Mouse (Mus musculus) embryo, embryonic 11.5 days (tissue): Measurements from ENCODE around the gene Pdap1.
A peak's percentile ranks its signal among the peaks of the same experiment; 100 is the strongest.
"Not testable (repeated sequence)": the region's sequence is repeated elsewhere in the genome, so short reads cannot be mapped to it uniquely, and the experiment has no call there.

Experiments used
- DNase-seq: peaks from one replicate; pipeline ENCODE4 v3.0.0-alpha.2; 2012; ENCODE audit warnings: low read depth, low spot score

Gene Pdap1

DNA sequence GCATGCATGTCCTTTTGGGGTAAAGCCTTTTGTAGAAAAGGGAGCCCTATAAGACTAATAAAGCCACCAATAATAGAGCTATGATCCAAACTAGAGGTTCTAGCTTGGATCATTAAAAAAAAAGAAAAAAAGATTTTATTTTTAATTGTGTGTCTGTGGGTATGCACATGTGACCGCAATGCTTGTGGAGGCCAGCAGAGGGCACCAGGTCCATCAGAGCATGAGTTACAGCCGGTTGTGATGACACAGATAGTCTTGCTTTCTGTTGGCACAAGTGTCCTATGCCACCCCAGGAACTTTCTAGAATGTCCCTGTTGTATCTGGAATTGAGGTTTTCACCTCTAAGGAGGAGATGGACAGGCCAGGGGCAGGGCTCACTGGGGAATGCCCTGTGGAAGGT lies 20.7 kb downstream of the Pdap1 start:
- no peak for DNase-seq

DNA sequence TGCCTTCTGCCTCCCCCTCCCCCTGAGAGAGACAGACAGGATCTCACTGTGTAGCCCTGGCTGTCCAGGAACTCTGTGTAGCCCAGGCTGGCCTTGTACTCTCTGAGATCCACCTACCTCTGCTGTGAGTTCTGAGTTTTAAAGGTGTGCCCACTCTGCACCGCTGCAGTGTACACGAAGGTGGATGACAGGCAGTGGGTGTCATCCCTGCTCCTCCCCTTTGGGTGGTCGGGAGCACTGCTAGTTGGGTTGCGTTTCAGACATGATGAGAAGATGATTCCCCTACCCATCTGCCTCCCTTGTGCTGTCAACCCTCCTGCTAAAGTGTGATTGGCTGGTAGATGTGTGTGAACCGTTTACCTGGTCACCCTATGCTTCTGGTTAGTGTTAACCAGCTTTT lies 21.6 kb downstream of the Pdap1 start:
- DNase-seq = no peak

DNA sequence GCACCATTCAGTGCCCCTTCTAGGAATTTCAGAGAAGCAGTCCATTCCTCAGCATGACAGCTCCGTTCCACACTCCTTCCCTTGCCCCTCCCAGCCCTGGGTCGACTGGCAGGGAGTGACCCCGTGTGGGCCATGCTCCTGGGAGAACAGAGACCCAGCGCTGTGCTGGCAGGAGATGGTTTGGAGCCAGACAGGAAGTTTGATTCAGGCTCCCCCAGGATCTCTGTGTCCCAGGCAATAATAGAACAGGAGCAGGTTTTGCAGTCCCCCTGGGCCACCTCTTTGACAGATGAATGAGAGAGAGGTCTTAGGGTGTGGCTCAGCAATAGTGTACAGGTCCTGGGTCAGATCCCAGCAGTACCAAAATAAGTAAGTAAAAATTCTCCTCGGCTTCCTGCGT lies 22.0 kb downstream of the Pdap1 start:
- no peak for DNase-seq

DNA sequence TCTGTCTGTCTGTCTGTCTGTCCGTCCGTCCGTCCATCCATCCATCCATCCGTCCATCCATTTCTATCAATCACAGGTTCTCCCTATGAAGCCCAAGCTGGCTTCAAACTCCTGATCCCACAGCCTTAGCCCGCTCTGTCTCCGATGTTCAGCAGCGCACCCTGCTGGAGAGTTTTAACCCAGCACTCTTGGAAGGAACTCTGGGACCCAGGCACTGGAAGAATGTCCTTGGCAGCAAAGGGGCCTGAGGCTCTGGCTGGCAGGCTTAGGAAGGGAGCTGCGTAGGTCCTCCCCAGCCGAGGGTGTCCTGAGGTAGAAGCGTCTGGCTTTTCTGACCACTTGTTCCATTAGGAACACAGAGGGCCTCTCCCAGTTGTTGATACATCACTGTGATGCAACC lies 23.1 kb downstream of the Pdap1 start:
- peak; percentile 39 for DNase-seq

DNA sequence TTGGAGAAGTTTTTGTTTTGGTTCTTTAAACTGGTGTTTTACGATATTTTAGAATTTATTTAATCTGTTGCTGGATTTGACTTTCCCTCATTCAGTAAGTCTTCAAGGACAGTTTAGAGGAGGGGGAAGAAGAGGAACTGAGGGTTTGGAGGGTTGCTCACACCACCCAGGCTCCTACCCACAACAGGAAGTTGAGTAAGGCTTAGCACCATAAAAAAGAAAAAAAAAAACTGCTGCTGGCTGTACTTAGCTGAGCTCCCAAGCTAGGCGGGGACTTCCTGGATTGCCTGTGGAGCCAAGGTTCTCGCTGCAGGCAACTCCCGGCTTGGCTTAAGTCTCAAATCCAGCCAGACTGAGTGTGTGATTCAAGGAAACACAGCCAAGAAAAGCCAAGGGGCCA lies 23.7 kb downstream of the Pdap1 start:
- no peak for DNase-seq

DNA sequence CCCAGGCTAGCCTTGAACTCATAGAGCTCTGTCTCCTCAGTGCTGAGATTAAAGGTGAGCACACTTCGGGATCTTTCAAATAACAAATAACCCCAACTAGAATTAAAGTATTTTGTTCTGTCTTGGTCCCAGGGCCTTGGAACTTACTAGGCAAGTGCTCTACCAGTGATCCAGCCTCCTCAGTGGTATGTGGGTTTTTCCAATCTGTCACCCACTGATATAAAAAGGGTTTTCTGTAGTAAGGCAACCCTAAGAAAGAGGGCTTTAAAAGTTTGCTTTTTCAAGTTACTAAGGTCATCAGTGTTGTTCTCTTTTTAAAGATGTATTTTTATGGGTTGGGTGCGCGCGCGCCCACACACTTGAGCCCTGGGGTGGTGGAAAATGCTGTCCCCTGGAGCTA lies 24.3 kb downstream of the Pdap1 start:
- DNase-seq = no peak

DNA sequence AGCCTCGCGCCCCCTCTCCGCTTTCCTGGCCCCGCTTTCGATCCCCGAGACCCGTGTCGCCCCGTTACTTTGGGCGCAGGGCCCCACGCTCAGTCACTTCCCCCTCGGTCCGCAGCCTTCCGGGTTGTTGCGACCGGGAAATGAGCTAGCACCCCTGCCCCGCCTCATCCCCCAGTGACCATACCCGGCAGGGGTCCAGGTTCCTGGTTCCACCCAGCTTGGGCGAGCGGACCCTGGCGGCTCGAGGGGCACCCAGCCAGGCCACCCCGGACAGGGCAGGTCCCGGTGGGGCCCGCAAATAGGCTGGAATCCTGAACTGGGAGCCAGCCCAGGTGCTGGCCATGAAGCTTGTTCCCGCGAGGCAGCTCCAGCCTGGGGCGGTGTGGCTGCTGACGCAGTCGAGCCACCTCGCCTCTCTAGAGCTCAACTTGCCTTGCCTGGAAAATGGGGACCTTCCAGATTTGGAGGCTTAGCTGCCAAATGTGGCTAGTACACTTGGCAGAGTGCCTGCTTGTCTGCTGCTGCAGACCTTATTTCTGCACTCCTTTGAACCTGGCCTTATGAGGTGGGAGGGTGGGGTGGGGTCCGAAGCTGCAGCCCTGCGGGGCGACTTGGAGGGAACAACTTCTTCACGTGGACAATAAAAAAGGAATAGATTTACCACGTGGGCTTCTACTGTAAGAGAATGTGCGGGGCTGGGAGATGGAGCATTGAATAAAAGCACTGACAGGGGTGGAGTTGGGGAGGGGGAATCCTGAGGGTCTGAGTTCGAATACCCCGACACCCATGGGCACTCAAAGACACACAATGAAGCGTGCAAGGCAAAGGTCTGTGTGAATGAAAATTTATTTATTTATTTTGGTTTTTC lies 25.2 kb downstream of the Pdap1 start:
- DNase-seq = no peak

DNA sequence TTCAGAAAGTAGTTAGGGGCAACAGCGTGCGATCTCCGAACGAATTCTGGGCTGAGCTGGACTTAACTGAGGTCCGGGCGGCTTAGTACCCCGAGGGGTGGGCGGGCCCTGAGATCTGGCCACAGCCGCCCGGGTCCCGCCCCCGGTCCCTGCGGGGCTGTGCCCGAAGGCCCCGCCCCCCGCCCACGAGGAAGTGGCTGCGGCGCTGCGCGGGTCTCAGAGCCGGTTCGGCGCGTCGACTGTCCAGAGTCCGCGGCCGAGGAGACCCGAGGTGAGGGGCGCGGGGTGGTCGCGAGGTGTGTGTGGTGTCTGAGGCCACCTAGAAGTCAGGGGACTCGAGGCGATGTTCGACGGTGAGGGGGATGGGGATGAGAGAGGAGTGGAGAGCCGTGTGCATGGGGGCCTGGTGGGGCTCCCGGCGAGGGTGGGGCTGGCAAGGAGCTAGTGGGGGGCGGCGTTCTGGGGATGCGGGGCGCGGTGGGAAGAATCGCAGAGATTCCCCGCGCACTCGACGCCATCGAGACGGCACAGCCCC lies 25.9 kb downstream of the Pdap1 start, which contains the start of gene Arpc1b:
Arpc1b (plus strand) TSS at position 145 of the 535 bp plus-strand sequence.
- peak; percentile 38 for DNase-seq

DNA sequence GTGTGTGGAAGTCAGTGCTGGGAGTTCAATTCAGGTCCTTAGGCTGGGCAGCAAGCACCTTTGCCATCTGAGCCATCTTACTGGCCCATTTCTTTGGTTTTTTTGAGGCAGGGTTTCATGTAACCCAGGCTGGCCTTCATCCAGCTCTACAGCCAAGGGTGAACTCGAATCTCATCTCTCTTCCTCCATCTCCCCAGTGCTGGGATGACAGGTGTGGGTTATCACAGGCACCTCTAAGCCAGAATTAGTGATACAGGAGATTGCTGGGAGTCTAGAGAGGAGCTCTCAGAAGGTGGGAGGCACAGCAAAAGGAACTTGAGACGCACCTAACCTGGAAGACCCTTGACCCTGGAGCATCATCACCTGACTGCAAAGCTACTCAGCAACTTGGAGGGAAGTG lies 26.6 kb downstream of the Pdap1 start:
- no peak for DNase-seq

DNA sequence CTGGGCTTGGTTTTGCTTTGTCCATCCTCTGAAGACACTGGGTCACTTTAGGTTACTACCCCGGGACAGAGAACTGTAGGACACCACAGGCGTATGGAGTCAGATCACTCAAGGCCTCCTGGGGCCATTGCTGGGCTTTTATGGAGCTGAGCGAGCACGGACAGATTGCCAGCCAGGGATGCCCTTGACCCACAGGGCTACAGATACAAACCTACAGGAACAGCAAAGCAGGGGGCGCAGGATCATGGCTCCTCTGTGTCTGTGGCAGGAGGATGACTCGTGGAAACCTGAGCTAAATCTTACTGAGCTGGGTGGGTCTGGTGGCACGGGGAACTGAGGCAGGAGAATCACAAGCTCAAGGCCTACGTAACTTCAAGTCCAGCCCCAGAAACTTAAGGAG lies 27.5 kb downstream of the Pdap1 start:
- no peak for DNase-seq

DNA sequence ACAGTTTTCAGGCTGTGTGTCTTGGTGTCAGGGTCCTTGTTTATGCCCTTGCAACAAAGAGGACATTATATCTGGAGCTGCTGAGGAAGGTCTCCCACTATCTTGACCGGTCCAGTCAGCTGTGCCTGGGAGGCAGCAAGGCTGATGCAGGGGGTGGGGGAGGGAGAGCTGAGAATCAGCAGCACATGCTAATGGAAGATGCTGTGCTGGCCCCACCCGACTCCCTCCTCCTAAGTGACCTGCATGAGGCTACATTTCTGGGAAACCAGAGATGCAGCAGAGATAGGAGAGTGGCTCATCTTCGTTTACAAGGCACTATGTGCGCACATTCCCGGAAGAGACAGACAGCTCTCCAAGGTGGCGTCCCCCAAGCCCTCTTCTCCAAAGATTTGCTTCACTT lies 29.6 kb downstream of the Pdap1 start:
- no peak for DNase-seq

DNA sequence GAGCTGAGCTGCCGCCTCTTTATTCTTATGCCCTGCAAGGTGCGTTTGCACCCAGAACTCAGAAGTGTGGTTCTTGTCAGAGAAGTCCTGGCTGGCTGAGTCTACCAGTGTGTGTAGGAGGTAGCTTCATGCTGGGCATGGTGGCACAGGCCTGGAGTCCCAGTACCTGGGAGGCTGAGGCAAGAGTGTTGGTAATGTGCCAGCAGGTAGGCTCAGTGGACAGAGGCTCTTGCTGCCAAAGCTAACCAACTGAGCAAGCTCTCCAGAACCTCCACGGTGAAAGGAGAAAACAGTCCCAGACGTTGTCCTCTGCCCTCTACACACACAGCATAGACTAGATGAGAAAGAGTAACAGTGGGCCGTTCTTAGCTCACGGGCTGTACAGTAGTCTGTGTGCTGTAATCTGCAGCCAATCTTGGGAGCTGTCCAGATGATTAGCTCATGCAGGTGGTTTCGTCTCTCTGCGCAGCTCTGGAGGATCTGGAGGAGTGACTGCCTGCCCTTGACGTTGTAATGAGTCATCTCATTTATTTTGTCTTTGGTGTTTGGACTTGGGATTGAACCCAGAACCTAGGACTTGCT lies 34.3 kb downstream of the Pdap1 start:
- DNase-seq = no peak

DNA sequence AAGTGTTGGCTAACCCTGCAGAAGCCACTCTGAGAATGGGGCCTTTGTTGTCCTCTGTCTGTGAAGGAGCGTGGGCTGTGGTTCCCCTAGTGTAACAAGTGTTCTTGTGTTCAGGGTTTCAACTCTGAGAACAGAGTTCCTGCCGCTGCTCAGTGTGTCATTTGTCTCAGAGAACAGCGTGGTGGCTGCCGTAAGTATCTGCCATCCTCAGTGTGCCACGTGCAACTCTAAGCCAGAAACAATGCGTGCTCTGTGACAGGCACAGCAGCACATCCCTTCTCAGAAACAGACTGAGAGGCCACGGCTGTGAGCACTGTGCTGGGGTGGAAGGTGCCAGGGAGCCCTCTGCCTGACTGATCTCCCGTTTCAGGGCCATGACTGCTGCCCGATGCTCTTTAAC lies 35.7 kb downstream of the Pdap1 start:
- no peak for DNase-seq

DNA sequence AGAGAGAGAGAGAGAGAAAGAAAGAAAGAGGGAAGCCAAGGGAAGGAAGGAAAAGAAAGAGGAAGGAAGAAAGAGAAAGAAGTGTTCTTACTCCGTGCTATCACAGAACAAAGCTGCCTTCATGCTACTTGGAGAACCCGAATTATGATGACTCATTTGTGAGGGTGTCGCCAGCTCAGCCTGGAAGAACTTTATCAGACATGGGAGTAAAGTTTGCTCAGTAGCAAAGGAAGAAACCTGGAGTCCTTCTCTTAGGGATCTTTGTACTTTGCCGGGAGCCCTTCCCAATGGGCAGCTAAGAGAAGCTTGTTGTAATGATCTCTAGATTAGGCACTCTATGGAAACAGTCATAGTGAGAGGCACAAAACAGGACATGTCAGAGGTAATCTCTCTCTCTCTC lies 37.3 kb downstream of the Pdap1 start:
- no peak for DNase-seq

DNA sequence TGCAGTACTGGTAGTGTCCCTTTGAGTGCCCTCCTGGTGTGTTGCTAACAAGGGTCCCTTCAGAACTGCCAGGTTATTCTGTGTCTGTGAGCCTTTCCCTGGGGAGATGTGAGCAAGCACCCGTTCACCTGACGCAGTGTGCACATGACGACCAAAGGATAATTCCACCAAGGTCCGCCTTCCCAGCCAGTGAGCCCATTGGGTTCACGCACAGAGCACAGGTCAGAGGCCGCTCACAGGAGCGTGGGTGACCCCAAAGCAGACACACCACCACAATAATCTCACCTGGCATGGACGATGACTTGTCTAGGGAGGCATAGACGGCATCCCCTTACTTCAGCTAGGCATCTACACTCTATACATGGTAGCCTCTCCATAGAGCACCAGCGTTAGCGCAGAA lies 38.6 kb downstream of the Pdap1 start:
- DNase-seq = not testable (repeated sequence)

DNA sequence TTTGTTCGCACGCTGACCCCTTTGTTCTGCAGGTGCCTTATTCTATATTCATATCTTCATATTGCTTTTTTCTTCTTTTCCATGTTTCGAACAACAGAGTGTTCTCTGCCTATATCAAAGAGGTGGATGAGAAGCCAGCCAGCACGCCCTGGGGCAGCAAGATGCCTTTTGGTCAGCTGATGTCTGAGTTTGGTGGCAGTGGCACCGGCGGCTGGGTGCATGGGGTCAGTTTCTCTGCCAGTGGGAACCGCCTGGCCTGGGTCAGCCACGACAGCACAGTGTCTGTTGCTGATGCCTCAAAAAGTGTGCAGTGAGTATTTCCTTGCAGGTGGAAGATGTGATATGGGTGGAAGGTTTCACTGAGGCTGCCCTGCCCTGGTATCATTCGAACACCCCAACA lies 39.1 kb downstream of the Pdap1 start:
- no peak for DNase-seq

DNA sequence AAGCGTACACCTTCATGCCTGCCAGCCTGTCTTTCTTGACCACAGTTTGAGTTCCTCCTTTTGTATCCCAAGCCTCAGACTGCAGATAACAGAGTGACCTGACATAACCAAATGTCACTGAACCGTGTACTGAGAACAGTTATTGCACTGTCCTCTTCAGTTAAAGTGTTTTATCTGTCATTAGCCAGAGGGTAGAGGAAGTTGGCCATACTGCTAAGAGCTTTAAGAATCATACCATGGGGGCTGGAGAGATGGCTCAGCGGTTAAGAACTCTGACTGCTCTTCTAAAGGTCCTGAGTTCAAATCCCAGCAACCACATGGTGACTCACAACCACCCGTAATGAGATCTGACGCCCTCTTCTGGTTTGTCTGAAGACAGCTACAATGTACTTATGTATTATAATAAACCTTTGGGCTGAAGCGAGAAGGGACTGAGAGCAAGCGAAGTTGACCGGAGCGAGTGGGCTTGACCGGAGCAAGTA lies 41.7 kb downstream of the Pdap1 start:
- DNase-seq = no peak

DNA sequence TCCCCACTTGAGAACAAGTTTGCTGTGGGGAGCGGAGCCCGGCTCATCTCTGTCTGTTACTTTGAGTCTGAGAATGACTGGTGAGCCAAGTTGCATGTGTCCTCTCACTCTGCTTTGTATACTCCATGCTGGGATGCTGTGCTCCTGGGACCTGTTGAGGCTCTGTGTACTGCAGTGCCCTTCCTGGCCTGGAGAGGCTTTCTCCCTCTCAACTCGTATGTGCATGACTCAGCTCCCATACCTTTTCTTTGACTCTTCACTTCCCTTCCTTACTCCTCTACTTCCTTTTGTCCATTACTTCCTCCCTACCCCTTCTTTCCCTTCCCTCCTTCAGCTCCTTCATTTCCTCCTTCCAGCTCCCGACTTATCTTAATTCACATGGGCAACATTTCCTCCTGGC lies 43.8 kb downstream of the Pdap1 start:
- no peak for DNase-seq

DNA sequence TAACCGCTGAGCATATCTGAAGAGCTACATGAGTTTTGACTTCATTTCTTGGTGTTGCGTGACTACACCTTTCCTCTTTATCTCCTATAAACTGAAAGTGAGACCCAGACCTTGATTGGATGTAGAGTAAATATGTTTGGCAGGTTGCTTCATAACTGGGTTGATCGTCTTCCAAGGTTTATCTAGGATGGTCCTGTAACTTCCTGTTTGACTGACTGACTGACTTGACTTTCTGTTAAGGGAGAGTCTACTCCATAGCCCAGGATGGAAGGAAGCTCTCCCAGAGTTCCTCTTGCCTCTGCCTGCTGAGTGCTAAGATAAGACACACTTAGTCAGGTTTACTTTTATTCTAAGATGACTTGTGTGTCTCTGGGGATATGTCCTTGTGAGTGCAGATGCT lies 50.2 kb downstream of the Pdap1 start:
- DNase-seq = no peak

DNA sequence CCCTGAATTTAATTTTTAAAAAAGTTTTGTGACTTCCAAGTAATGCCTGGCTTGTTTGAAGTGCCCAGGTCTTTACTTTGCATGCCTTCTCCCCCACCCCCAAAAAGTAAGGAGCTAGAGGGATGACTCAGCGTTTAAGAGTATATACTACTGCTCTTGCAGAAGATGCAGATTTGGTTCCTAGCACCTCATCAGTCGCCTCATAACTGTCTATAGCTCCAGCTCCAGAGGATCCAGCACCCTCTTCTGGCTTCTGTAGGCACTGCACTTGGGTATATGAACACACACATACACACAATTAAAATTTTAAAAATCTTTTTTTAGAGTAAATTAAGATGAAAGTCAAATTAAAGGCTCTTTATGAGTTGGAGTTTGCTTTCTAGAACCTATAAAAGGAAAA lies 51.9 kb downstream of the Pdap1 start:
- no peak for DNase-seq

DNA sequence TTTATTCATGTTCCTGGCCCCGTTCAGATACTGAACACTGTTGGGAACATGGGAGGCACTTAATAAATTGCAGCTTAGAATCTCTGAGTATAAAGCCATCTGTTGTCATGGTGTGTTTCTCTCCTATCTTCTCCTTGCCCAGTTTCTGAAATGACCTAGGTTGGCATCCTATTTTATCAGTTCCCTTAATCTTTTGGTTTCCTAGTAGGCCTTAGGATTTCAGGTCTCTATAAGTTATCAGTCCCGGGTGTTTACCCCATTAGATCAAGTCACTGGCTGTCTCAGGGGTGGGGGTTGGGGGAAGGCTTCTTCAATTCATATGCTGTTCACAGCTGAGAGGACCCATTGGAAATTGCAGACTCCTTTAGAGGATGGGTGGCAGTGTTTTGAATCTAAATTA lies 55.2 kb downstream of the Pdap1 start:
- DNase-seq = no peak

DNA sequence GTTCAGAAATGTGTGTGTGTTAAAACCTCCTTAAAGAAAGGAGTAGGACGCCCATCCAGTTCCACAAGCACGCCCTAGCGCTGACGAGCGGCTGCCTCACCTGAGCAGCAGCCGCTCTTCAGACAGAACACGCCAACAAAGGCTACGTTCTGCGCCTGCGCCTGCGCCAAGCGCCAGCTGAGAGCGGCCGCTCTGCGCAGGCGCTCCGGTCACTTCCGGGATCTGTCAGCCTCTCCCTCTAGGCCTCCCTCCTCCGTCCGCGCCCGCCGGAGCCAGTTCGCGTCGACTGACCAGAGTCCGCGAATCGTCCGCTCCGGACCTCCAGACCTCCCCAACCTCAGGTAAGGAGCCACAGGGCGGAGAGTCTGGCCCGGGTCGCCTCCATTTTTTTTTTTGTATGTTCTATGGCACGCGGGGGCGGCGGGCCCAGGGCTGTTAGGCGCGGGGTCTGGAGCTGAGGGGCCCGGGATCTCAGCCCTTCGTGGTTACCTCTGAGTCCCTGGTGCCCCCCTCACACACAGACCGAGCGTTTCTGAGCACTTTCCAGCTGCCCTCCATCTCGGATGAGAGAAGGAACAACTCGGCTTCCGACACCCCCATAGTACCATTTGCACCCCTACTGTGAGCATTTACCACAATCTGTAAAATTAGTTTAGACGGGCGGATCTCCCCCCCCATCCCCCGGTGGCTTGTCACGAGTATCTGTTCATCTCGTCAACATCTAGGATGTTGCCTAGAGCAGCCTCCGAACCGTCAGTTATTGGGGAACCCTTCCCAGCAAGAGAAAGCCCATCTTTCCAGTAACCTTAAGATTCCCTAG lies 56.2 kb downstream of the Pdap1 start, which contains the start of the genes Arpc1a and Kpna7:
Arpc1a (plus strand) TSS at position 199 of the 820 bp plus-strand sequence.
Kpna7 (minus strand) TSS at position 399 of the 820 bp plus-strand sequence.
- DNase-seq = peak; percentile 92
